Mouse (Mus musculus) midbrain, embryonic 11.5 days (tissue): ENCODE results near the gene Tbx6. TPM values are rescaled to one million over a fixed set of nuclear protein-coding genes. Genes with fewer than 3 reads are reported as not detected.

ENCODE experiments used
- ATAC-seq: fragments of 200-750 bp; cut with Nextera tagmentation; 2 replicates; pipeline ENCODE4 v1.8.0; 2017; ENCODE audit warnings: moderate TSS enrichment, moderate library complexity; ENCODE audit not compliant: low FRiP score
- DNase-seq: peaks from one replicate; pipeline ENCODE4 v3.0.0; 2015; ENCODE audit warnings: low spot score; ENCODE audit errors: missing footprints
- H3K27ac ChIP-seq: fragments of 300-500 bp; sonication (generic); 2 replicates; pipeline ENCODE4 v1.5.1; 2014; ENCODE audit warnings: low read depth, low read length
- H3K27me3 ChIP-seq: fragments of 300-500 bp; sonication (generic); 2 replicates; pipeline ENCODE4 v1.6.1; 2014; ENCODE audit warnings: mild to moderate bottlenecking, low read length, moderate library complexity, mixed read lengths; ENCODE audit not compliant: control insufficient read depth, insufficient read depth
- H3K36me3 ChIP-seq: fragments of 300-500 bp; sonication (generic); 2 replicates; pipeline ENCODE4 v1.6.1; 2014; ENCODE audit warnings: mild to moderate bottlenecking, low read length, moderate library complexity, mixed read lengths; ENCODE audit not compliant: control insufficient read depth, insufficient read depth
- H3K4me1 ChIP-seq: fragments of 300-500 bp; sonication (generic); 2 replicates; pipeline ENCODE4 v1.6.1; 2014; ENCODE audit warnings: low read length; ENCODE audit not compliant: control insufficient read depth, insufficient read depth
- H3K4me2 ChIP-seq: fragments of 300-500 bp; sonication (generic); 2 replicates; pipeline ENCODE4 v1.6.1; 2014; ENCODE audit warnings: mild to moderate bottlenecking, moderate library complexity
- H3K4me3 ChIP-seq: fragments of 300-500 bp; sonication (generic); 2 replicates; pipeline ENCODE4 v1.5.1; 2014; ENCODE audit warnings: low read depth, low read length
- H3K9ac ChIP-seq: fragments of 300-500 bp; sonication (generic); 2 replicates; pipeline ENCODE4 v1.6.1; 2014; ENCODE audit warnings: low read length
- H3K9me3 ChIP-seq: fragments of 300-500 bp; sonication (generic); 2 replicates; pipeline ENCODE4 v1.6.1; 2016; ENCODE audit warnings: low read length; ENCODE audit not compliant: control insufficient read depth
- WGBS: fragments of 180-500 bp; shearing (Covaris S2); extraction: QIAGEN DNeasy Blood & Tissue Kit; methylation state at CpG from one replicate; pipeline ENCODE4 v1.1.7; 2014; 5-methylcytosine and 5-hydroxymethylcytosine counted together
- polyA plus RNA-seq: library from polyadenylated mRNA; unstranded; fragments of >200 nt; fragmentation: Nextera tagmentation; extraction: Ambion mirVana; gene quantifications from 2 replicates; pipeline ENCODE4 v1.2.1, GENCODE M21; 2014

Gene Tbx6
- polyA plus RNA-seq, 1 experiment from 2014 or later, result 0.20 TPM

DNA sequence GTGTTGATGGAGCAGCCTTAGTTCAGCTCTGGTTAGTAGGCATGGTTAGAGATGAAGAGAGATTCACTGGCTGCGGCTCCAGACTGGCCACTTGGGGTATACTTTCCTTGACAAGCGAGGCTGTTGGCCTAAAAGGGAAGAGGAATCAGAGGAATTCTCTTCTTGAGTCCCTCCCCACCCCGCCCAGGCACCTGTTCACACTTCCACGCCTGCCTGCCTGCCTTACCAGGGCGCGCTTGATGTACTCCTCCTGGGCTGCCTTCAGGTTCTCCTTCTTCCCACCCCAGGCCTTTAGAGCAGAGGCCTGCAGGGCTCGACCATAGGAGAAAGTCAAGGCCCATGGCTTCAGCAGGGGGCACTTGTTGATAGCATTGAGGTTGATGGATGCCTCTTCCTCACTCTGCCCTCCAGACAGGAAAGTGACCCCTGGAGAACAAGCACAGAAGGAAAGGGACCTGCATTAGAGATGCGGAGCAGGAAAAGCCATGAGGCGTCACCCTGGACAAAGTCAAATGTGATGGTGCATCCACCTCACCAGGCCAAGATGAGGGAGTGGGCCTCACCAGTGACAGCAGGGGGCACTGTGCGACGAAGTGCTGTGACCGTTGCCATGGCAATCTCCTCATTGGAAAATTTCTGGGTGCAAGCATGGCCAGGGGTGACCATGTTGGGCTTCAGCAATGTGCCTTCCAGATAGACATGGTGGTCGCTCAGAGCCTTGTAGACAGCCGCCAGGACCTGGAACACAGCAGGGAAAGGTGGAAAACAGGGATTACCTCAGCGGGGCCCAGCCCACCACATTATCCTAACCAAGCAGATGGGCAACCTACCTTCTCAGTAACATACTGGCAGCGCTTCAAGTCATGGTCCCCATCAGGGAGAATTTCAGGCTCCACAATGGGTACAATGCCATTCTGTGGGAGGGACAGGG, 14.4 kb downstream of the Tbx6 start:
- peaks cover 8% of the 10 kb centered on the region for H3K36me3 ChIP-seq
- no peaks in the 10 kb centered on the region for H3K27me3 ChIP-seq
- no peak overlapping the region for H3K9ac ChIP-seq
- WGBS, result 79% methylated on average over 16 of the region's 16 CpGs
- no peak overlapping the region for H3K4me2 ChIP-seq
- DNase-seq, result no peak
- H3K27ac ChIP-seq, result no peak overlapping the region
- H3K9me3 ChIP-seq, result no peaks in the 10 kb centered on the region
- H3K4me3 ChIP-seq, result no peak overlapping the region
- peaks cover 35% of the 10 kb centered on the region for H3K4me1 ChIP-seq
- ATAC-seq, result no peak

DNA sequence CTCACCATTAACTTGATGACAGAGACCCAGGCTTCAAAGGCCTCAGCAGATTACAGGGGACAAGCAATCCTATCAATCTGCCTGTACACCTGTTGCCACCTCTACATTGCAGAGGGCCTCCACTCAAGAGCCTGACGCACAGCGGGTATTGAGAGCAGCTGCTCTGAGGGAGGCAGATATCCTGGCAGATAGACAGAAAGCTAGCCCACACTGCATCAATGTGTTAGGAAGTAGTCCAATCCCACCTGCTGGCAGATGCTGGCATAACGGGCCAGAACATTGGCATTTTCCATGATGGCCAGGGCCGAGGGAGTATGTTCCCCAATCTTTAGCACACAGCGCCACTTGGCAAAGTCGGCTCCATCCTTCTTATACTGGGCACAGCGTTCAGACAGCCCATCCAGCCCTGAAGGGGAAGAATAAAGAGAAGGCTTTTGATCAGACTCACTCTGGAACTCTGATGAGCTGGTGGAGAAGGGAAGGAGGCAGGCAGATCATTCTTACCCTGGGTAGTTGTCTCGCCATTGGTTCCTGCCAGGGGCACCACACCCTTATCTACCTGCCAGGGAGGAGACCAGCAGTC, 15.2 kb downstream of the Tbx6 start:
- ATAC-seq (no peak), DNase-seq (no peak)
- Histone ChIP-seq H3K4me3 (no peak overlapping the region), H3K27ac (no peak overlapping the region), H3K4me1 (peaks cover 28% of the 10 kb centered on the region), H3K9ac (no peak overlapping the region), H3K27me3 (no peaks in the 10 kb centered on the region), H3K36me3 (peaks cover 8% of the 10 kb centered on the region), H3K4me2 (no peak overlapping the region), H3K9me3 (no peaks in the 10 kb centered on the region)
- 78% methylated on average over 8 of the region's 8 CpGs for WGBS

DNA sequence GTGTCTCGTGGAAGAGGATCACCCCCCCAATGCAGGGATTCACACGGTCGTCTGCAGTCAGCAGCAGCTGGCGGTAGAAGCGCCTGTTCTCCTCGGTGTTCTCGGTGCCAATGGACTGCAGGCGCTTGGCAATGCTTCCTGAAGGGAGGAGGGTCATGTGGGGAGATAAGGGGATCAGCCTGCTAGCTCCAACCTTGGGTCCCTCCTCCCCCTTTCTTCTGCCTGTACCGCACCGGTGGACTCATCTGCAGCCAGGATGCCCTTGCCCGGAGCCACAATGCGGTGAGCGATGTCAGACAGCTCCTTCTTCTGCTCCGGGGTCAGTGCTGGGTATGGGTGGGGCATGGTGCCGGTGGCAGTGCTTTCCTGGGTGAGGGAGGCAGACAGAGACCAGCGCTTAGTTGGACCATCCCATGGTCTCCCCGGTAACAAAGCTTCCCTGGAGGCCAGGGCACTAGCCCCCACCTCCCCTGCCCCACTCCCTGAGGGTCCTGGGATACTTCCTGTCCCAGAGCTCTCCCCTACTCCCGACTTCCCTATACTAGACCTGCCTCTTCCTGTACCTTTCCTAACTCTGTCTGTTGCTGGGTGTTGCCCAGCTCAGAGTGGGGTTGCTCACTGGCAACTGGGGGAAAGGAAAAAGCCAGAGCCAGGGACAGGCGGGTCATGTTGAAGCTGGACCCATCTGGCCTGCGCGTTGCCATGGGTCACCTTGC, 16.3 kb downstream of the Tbx6 start, which contains the start of gene Fam57b:
Gene Fam57b, plus strand, starts transcription at position 258 of the 716 bp plus-strand sequence.
- DNase-seq, result no peak
- Histone ChIP-seq H3K4me1 (peaks cover 27% of the 10 kb centered on the region), H3K4me2 (peak within 1 kb of the TSS; percentile 85), H3K9ac (peak within 1 kb of the TSS; percentile 75), H3K9me3 (no peaks in the 10 kb centered on the region), H3K27ac (peak within 1 kb of the TSS; percentile 76), H3K4me3 (peak within 1 kb of the TSS; percentile 67), H3K36me3 (peaks cover 8% of the 10 kb centered on the region), H3K27me3 (no peaks in the 10 kb centered on the region)
- ATAC-seq, result no peak
- 38% methylated on average over 21 of the region's 21 CpGs for WGBS

DNA sequence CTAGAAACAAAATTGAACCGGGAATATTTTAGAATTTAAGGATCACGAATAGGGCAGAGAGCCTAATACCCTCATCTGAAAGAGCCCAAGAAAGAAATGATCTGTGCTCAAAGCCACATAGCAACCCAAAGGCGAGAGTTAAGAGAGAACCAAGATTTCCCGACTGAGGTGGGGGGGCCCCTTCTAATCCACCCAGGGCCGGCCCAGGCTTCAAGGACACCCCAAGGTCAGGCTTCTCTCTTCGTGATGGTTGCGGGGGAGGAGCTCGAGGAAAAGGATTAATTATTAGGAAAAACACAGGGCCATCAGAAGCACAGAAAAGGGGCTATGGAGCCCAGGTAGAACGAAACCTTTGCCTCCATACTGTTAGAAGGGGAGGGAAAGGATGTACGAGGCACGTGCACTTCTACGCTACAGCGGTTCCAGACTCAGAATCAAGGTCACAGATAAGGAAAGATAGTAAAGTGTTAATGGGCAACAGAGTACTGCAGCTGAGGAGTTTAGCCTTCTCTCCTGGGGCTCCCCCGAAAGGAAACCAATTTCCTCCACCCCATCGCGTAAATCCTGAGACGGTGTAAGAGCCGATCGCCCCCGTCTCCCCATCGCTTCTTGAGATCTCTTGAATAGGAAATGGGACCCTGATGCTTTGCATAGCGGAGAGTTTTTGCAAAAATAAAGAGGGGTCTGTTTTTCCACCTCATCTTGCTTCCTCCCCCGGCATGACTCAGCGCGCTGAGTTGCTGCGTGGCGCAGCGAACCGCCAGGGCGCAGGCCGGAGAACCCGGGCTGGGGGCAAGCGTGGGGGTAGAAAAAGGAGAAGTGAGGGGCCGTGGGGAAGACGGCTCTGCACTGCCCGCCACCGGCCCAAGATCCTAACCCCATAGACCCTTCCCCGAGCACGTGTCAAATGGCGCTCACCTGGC, 17.1 kb downstream of the Tbx6 start:
- WGBS, result 1% methylated on average over 40 of the region's 40 CpGs
- Histone ChIP-seq H3K4me1 (peaks cover 23% of the 10 kb centered on the region), H3K9ac (peak overlapping the region; percentile 75), H3K36me3 (peaks cover 8% of the 10 kb centered on the region), H3K27me3 (no peaks in the 10 kb centered on the region), H3K4me3 (peak overlapping the region; percentile 67), H3K27ac (peak overlapping the region; percentile 76), H3K4me2 (peak overlapping the region; percentile 85), H3K9me3 (no peaks in the 10 kb centered on the region)
- ATAC-seq (no peak), DNase-seq (peak; percentile 88)

DNA sequence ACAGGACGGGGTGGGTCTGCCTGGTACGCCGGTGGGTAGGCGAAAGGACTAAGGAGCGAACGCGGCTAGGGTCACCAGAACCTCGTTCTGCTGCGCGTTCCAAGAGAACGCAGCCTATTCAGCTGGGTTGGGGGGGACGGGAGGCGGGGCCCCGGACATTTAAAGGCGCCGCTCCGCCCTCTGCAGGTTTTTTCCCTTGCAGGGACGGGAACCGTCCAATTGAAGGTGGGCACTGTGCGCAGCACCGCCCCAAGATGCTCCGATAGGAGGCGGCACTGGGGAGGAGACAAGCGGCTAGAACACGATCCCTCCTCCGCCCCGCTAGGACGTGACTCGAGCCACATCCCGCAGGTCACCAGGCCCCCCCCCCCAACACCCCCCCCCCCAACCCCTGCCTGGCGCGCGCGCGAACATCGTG, 17.8 kb downstream of the Tbx6 start:
- peak overlapping the region; percentile 85 for H3K4me2 ChIP-seq
- peaks cover 23% of the 10 kb centered on the region for H3K4me1 ChIP-seq
- DNase-seq (peak; percentile 98), ATAC-seq (peak; percentile 96)
- WGBS, result 0% methylated on average over 29 of the region's 36 CpGs
- peak overlapping the region; percentile 76 for H3K27ac ChIP-seq
- H3K36me3 ChIP-seq, result peaks cover 8% of the 10 kb centered on the region
- no peaks in the 10 kb centered on the region for H3K27me3 ChIP-seq
- H3K9ac ChIP-seq, result peak overlapping the region; percentile 75
- H3K9me3 ChIP-seq, result no peaks in the 10 kb centered on the region
- H3K4me3 ChIP-seq, result peak overlapping the region; percentile 67

DNA sequence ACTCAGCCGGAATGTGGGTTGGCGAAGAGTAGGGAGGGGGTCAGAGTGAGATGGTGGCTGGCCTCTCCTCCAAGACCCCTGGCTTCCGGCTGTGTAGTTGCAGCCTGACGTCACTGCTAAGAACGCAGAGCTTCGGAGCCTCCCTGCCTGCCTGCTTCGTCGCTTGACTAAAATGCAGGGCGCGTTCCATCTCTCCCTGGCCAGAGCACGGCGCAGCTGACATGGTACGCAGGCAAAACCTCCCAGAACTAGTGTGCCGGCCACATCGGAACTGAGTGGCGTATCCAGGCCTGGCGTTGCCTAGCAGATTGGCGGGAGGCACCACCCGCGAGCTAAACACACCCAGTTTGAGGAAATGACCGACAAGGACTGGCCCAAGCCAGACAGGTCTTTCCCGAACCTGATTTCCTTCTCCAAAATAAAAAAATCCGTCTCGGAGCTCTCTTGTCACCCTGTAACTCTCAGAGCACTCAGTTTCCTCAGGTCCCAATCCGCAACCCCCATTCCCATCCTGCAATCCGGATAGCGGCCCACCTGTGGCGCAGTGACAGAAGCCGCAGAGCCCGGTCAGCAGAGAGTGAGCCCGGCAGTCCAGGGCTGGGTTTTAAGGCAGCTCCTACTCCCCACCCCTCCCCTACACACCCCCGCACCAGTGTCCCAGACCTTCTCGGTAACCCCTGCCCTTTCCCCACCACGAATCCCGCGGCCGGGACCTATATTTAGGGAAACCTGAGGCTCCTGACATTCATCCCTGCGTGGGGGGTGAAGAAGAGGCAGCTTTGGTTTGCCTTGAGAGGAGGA, 18.4 kb downstream of the Tbx6 start:
- no peaks in the 10 kb centered on the region for H3K9me3 ChIP-seq
- ATAC-seq (peak; percentile 92), DNase-seq (peak; percentile 97)
- peaks cover 23% of the 10 kb centered on the region for H3K4me1 ChIP-seq
- H3K27ac ChIP-seq, result peak overlapping the region; percentile 92
- H3K4me3 ChIP-seq, result peak overlapping the region; percentile 67
- H3K4me2 ChIP-seq, result peak overlapping the region; percentile 85
- H3K36me3 ChIP-seq, result peaks cover 8% of the 10 kb centered on the region
- H3K9ac ChIP-seq, result peak overlapping the region; percentile 70
- WGBS, result under 1% methylated on average over 37 of the region's 38 CpGs
- H3K27me3 ChIP-seq, result no peaks in the 10 kb centered on the region

DNA sequence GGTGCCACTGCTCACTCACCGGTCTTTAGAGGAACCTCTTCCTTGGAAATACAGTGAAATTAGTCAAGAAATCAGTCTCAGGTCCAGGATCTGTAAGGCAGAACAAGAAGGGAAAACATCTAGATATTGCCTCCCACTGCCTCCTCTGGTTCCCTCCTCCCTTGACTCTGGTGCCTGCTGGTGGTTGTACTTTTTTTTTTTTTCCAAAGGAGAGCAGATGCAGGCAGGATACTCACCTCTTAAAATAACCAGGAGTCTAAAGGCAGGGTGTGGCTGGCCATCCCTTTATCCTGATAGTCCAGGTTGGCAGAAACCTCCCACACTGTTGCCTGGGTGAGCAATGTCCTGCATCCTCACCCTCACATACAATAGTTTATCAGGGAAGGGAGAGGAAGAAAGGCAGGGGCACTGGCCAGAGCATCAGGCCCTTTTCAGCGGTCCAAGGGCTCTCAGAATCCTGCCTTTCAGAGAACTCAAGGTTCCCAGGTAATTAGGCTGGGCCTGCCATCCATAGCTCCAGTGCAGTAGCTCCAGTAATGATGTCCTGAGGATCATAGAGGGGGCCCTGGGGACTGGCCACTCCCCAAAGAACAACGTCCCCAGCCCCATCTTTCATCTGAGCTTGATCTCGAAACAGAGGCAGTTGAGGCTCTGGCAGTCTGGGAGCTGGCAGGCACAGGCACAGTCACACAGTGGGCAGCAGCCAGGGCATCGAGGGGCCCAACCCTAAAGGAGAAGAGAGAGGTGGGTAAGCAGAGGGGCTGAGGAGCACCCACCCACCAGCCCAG, 19.2 kb downstream of the Tbx6 start:
- H3K9me3 ChIP-seq, result no peaks in the 10 kb centered on the region
- peaks cover 23% of the 10 kb centered on the region for H3K4me1 ChIP-seq
- 51% methylated on average over 5 of the region's 5 CpGs for WGBS
- H3K4me2 ChIP-seq, result peak overlapping the region; percentile 85
- H3K4me3 ChIP-seq, result peak overlapping the region; percentile 67
- peak; percentile 69 for DNase-seq
- H3K36me3 ChIP-seq, result peaks cover 7% of the 10 kb centered on the region
- H3K27ac ChIP-seq, result peak overlapping the region; percentile 92
- no peaks in the 10 kb centered on the region for H3K27me3 ChIP-seq
- H3K9ac ChIP-seq, result peak overlapping the region; percentile 70
- no peak for ATAC-seq
